Mouse (Mus musculus) heart, embryonic 12.5 days (tissue): ENCODE results near the gene Gtf2f2. TPM values are rescaled to one million over a fixed set of nuclear protein-coding genes. Genes with fewer than 3 reads are reported as not detected.

Source experiments
- ATAC-seq: fragments of 200-750 bp; cut with Nextera tagmentation; 2 replicates; pipeline ENCODE4 v1.8.0; 2017; ENCODE audit warnings: moderate TSS enrichment, moderate library complexity; ENCODE audit not compliant: insufficient number of reproducible peaks, low FRiP score
- H3K27ac ChIP-seq: fragments of 300-500 bp; sonication (generic); 2 replicates; pipeline ENCODE4 v1.5.1; 2016; ENCODE audit warnings: mild to moderate bottlenecking, moderate library complexity; ENCODE audit not compliant: poor library complexity, severe bottlenecking
- H3K27me3 ChIP-seq: fragments of 300-500 bp; sonication (generic); replicated peaks from 2 replicates; pipeline ENCODE4 v1.6.1; 2016; ENCODE audit warnings: mild to moderate bottlenecking, moderate library complexity
- H3K36me3 ChIP-seq: fragments of 300-500 bp; sonication (generic); 2 replicates; pipeline ENCODE4 v1.6.1; 2016; ENCODE audit warnings: mild to moderate bottlenecking, moderate library complexity
- H3K4me1 ChIP-seq: fragments of 300-500 bp; sonication (generic); replicated peaks from 2 replicates; pipeline ENCODE4 v1.6.1; 2016; ENCODE audit warnings: mild to moderate bottlenecking
- H3K4me2 ChIP-seq: fragments of 300-500 bp; sonication (generic); 2 replicates; pipeline ENCODE4 v1.6.1; 2016; ENCODE audit warnings: mild to moderate bottlenecking, moderate library complexity
- H3K4me3 ChIP-seq: fragments of 300-500 bp; sonication (generic); 2 replicates; pipeline ENCODE4 v1.5.1; 2016; ENCODE audit warnings: mild to moderate bottlenecking
- H3K9ac ChIP-seq: fragments of 300-500 bp; sonication (generic); 2 replicates; pipeline ENCODE4 v1.6.1; 2016; ENCODE audit warnings: mild to moderate bottlenecking, moderate library complexity
- H3K9me3 ChIP-seq: fragments of 300-500 bp; sonication (generic); replicated peaks from 2 replicates; pipeline ENCODE4 v1.6.1; 2016; ENCODE audit warnings: mild to moderate bottlenecking, moderate library complexity
- WGBS: fragments of 180-500 bp; shearing (Covaris S2); methylation state at CpG from one replicate; pipeline ENCODE4 v1.1.7; 2016; 5-methylcytosine and 5-hydroxymethylcytosine counted together
- polyA plus RNA-seq: library from polyadenylated mRNA; unstranded; fragments of >200 nt; fragmentation: Nextera tagmentation; extraction: Ambion mirVana; gene quantifications from 2 replicates; pipeline ENCODE4 v1.2.1, GENCODE M21; 2016

The Gtf2f2 gene
- polyA plus RNA-seq, 1 experiment from 2014 or later = 31.3 TPM

- 0 out of 2 replicates have a peak overlapping the region, but pooled peaks have one; percentile 3 for H3K9ac ChIP-seq
- no peaks in the 10 kb centered on the region for H3K27me3 ChIP-seq
- no peak for ATAC-seq
- peak overlapping the region; percentile 30 for H3K4me3 ChIP-seq
- peak overlapping the region; percentile 25 for H3K4me2 ChIP-seq
- 73% methylated on average over 4 of the region's 4 CpGs for WGBS
- no peaks in the 10 kb centered on the region for H3K9me3 ChIP-seq
- no peak overlapping the region for H3K27ac ChIP-seq
- H3K4me1 ChIP-seq = peaks cover 25% of the 10 kb centered on the region
- H3K36me3 ChIP-seq = peaks cover 56% of the 10 kb centered on the region
Observed at GRCm38 (mm10) chr14:75847669-75848068, 163.0 kb downstream of the Gtf2f2 start.

Other genes starting within 250 kb of the Gtf2f2 start
- 5.5 and 6.0 TPM in 2 replicates for gene Slc25a30, start 223.8 kb downstream of the Gtf2f2 start, polyA plus RNA-seq
- gene Tpt1, start 165.8 kb downstream of the Gtf2f2 start, polyA plus RNA-seq = 921 and 928 TPM in 2 replicates
- gene Kctd4, start 55.9 kb downstream of the Gtf2f2 start, polyA plus RNA-seq = 0.29 and 0.41 TPM in 2 replicates
- gene Gpalpp1, start 99.9 kb upstream of the Gtf2f2 start, polyA plus RNA-seq = 13.4 and 14.0 TPM in 2 replicates
- gene Nufip1, start 100.0 kb upstream of the Gtf2f2 start, polyA plus RNA-seq = 10.8 and 11.3 TPM in 2 replicates